Mouse (Mus musculus) MEL-GATA-1-ER (cell line): ENCODE results near the gene Magix.

Experiments used
- DNase-seq: peaks from one replicate; pipeline ENCODE4 v3.0.0-alpha.2; 2012; ENCODE audit warnings: low read depth; ENCODE audit errors: extremely low read depth

Gene Magix

DNA sequence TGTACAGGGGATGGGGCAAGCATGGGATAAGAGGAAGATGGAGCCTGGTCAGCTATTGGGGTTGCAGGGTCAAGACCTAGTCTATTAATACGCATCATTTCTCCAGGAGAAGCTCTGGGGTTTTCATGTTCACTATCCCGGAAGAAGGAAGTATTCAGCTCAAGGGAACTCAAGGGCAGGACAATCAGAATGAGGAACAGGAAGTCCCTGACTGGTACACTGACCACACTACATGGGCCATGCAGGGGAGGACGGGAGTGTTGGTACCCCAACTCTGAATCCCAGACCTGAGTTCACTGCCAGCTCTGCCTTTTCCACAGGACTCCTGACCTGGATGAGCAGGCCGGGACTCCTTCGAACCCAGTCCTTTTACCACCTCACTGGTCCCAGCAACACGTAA, 48.5 kb downstream of the Magix start:
- no peak for DNase-seq
